Mouse (Mus musculus) adipocyte (in vitro differentiated cells): ENCODE data around the gene Hoxd3.

Source experiments
- DNase-seq: peaks from one replicate; pipeline ENCODE4 v3.0.0-alpha.2; 2016; ENCODE audit warnings: low spot score

The Hoxd3 gene

DNA sequence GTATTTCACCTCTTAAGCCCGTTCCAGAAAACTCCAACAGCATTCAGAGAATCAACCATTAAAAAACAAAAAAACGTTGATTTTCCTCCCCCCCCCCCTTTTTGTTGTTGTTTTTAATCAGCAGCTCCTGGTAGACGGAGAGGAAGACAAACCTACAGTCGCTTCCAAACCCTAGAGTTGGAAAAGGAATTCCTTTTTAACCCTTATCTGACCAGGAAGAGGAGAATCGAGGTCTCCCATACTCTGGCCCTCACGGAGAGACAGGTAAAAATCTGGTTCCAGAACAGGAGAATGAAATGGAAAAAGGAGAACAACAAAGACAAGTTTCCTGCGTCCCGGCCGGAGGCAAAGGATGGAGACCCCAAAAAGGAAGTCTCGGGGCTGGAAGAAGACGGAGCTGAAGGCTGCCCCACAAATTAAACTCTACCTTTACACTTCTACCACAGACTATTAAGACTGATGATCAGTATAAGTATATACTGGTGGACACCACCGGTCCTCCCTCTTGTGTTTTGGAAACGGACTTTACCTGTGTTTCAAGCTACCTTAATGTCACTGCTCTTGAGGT lies 5.2 kb upstream of the Hoxd3 start:
- peak; percentile 36 for DNase-seq

DNA sequence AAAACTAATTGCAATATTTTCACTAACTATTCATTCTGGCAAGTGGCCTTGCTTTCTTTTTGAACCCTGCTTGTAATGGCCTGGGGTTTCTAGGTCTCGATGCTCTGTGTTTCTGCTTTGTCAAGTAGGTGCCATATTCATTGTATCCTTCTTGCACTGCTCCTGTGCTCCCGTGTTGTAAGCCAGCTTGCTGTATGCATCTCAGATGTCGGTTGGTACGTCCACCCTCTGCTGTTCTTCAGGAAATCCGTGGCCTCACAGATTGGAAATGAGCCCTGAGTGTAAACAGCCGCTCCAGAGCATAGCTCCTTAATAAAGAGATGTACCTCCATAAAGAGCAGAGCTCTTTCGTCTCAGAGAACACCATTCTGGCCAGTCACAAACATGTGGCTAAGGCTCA lies 4.1 kb upstream of the Hoxd3 start:
- peak; percentile 43 for DNase-seq

DNA sequence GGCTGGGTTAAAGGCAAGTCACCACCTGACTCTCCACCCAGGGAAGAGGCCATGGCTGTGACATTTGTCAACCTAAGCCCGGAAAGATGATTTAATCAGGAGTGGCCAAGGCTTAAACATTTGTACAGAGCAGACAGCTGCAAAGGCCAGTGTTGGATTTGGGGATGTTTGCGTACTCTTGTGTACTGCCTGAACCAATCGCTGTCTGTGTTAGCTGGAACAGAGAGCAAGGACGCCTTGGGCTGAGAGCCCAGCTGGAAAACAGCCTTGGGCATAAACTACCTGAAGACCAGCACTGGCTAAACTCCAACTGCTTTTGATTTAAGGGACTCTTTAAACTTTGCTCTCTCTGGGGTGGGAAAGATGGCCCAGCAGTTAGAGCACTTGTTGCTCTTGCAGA lies 3.1 kb upstream of the Hoxd3 start:
- DNase-seq = peak; percentile 89

DNA sequence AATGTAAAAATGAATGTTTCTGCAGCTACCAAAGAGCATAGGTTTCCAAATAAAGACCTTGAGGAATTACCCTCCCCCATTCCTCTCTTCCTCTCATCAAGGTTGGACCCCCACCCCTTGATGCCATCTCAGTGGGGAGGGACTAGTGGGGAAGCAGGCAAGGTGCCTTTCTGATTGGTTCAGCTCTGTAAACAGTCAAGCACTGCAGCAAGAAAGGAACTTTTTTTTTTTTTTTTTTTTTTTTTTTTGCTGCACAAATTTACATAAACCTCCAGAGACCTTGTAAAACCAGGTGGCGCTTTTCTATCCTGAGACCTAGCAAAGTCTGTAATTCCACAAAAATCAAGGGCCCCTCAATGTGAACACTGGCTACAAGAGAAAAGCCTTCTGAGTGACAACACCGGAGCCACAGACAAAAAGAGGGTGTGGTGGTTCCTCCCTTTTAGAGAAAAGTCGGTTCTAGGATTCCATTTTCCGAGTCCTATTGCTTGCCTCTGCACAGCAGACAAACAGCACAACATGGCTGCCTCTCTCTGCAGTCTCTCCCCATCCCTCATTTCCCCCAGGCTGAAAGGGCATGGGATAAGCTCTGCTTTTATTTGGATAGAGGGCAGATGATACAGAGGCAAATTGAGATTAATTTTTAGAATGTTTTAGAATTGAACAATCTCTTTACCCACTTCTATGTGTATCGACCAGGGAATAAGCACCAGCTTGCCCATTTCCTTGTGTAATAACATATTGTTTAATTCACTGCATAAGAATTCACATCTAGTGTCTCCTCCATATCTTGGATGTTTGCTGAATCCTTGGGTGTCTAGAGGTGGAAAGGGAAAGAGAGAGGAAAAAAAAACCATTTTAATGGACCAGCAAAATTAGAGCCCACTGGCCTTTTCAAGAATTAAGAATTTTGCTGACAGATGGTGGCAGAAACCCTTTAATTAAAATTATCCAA lies 2.0 kb upstream of the Hoxd3 start:
- peak; percentile 53 for DNase-seq

DNA sequence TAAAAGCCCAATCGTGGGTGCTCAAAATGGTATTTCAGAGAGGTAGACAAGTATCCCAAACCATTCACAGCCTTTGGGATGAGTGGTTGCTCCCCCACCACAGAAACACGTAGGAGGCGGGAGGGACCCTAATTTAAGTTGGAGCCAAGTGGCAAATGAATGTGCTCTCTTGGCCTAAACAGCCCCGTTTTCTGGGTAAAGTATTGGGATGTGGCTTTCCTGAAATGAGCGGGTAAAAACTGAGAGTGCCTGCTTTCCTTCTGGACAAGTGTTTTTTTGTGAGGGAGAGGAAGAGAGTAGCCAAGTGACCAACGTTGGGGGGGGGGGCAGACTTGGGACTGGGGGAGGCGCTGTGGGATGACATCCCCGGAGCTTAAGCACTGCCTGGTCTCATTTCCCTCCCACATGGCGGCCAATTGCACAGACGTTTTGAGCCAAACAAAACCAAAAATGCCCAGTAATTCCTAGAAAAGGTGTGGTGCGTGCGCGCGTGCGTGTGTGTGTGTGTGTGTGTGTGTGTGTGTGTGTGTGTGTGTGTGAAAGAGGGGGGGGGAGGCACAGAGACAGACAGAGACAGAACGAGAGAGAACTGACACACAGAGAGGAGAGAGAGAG lies 691 bp upstream of the Hoxd3 start:
- DNase-seq = peak; percentile 83

DNA sequence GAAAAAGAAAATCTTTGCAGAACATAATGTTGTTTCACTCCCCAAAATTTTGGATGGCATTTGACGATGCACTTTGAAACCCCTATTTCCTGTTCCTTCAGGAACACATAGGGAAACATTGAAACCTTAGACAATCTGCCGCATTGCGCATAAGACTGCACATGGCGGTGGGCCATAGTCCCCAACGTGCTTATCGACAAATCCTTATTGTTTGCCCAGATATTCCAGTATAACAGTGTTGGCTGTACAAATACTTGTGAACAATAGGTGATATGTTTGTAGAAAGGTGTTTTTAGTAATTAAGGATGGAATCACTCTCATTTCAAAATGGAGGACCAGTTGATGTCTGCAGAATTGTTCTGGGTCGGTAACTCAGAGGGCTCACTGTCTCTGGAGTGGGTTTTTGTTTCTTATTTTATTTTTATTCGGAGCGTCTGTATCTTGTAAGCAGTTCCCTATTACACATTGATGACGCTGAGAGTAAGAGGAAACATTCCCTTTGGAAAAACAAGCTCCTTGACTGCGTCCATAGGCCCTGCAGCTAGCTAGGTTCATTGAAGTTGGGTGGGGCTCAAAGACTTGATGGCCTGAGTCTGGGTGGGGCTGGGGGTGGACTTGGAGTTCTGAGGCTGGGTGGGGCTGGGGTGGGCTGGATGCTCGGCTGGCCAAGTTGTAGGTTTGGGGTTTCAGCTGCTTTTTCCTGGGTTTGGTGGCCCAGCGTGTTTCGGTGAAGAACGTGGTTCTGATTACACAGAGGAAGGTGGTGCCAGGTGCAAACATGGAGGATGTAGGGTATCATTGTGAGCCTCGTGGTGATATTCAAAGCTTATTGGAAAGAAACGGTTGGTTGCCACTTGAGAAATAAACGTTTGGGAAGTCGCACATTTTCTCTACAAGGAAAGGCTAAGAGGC lies 1.8 kb downstream of the Hoxd3 start:
- DNase-seq = peak; percentile 51

DNA sequence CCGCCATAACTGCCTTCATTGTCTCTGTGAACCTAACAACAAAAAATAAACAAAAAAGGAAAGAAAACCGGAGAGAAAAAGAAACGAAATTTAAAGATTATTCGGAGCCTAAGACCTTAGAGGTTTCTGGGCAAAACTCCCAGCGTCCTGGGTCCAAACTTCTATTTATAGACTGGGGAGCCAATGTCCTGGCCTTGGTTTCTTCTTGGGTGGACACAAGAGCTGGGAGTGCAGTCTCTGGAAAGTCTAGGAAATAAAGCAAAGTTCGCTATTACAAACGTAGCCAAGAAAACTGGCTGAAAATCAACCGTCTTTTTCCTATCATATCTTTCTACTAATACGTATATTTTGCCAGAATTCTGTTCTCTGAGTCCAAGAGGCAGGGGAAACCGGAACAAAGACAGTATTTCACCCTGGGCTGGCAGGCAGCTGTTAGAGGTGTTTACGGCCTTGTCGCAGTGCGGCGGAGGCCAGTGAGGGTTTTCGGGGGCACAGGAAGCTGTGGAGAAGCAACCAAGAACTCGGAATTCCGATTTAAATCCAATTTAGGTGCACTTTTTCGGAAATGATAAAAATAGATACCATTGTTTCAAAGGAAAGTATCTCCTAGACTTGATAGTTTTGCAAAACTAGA lies 2.5 kb downstream of the Hoxd3 start:
- peak; percentile 93 for DNase-seq

DNA sequence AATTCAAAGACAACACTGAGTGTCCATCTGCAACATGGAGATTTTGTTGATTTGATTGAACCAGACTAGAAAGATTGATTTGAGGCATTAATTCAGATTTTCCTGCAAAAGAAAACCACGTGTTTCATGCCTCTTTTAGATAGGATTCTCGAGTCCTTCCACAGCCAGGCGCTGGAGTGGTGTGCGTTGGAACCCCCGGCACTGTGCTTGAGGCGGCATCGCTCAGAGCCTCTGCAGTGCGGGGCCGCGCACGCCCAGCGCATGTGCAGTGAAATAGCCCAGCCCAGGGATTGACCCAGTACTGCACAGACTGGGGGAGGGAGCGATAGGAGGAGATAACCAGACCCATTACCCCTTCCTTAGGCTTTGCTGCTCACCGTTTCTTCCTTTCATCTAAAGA lies 3.2 kb downstream of the Hoxd3 start:
- peak; percentile 60 for DNase-seq

DNA sequence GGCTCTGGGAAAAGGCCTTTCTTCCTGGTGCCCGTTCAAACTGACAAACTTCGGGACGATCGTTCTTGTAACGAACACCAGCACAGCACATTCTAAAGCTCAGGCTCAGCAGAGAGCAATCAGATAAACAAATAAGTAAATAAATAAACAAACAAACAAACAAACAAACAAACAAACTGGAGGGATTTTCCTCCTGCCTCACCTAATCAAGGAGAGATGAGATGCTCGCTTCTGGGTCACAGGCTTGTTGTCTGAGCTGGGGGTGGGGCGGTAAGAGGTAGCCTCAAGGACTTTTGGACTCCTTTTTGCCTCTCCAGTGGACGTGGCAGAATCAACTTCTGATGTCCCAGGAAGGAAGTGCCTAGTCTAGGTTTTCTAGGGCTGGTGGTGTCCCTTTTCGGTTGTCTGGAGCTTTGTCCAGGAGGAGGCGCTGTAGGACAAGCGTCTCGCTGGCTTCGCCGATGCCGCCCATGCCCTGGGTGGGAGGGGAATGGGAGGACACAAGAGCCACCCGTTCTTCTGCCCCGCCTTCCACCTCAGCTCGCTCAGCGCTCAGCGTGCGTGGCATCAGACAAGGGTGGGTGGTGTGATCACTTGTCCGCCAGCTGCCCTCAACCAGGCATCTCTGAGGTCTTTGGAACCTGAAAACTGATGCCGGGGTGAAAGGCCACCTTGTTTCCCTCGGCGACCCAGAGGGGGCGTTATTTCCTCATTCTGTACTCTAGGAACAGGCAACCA lies 3.9 kb downstream of the Hoxd3 start:
- peak; percentile 98 for DNase-seq

DNA sequence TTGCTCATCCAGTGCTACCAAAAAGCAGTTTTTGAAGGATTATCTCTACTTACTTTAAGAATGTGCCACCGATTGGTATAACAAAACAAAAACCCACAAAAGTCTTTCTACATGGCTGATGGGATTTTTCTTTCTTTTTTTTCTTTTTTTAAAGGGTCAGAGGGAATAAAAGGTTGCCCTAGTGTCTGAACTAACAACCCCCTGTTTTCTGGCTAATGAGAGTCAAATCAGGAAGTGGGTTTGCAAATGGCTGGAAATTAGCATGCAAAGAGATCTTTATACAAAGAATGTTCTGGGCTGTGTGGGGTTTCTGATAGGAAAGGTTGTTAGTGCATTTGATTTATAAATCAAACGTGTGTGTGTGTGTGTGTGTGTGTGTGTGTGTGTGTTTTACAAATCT lies 8.7 kb downstream of the Hoxd3 start:
- no peak for DNase-seq

DNA sequence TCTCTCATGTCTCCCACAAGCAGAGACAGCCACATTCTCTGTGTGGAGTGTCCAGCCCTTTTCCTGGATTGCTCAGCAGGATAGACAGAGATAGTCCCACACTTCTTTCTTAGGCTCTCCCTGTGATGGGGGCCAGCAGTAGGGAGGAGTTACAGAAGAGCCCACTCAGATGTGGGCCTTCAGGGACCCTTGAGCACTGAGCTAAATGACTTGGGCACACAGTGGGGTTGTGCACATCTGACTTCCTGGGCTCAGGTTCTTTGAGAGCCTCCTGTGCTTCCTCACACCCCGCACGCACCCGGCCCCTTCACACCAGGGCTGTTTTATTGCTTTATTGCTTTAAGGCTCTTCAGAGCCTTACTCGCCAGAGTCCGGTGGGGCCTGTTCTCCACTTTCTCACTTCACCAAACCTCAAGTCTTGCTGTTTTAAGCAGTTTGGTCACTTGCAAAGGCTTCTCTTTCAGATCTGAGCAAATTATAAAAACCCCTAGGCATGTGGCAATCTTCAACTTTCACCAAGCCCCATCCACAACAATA lies 9.3 kb downstream of the Hoxd3 start:
- DNase-seq = no peak

DNA sequence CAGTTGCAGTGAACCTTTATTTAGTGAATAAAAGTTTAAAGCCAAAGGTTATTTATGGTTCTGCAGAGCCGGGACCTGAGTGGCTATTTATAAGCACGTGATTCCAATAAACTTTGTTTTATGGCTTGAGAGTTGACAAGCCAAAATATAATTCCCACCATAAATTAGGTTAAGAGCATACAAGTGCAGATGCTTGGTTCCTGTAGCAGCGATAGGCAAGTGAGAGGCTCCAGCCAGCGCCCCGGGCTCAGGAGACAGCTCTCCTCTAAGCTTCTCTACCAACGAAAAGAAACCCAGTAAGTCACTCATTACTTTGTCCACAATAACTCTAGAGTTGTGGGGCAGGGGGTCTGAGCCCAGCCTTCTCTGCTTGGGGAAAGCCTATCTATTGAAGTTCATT lies 10.2 kb downstream of the Hoxd3 start:
- DNase-seq = no peak

DNA sequence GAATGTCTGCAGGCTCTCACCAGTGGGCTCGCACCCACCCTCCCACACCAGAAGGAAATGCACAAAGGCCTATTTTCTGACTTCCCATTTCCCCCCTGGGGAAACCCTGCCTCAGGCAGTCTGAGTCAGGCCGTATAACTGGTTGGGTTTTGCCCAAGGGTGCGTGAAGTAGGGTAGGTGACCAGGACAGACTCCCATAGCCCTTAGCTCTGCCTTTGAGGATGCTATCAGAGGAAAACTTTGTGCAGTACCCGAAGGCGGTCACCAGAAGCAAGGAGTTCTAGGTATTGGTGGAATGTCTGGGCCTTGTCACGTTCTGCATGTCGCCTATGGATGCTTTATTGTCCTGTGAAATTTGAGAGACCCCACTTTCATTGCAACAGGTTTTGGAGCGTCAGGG lies 11.2 kb downstream of the Hoxd3 start:
- no peak for DNase-seq

DNA sequence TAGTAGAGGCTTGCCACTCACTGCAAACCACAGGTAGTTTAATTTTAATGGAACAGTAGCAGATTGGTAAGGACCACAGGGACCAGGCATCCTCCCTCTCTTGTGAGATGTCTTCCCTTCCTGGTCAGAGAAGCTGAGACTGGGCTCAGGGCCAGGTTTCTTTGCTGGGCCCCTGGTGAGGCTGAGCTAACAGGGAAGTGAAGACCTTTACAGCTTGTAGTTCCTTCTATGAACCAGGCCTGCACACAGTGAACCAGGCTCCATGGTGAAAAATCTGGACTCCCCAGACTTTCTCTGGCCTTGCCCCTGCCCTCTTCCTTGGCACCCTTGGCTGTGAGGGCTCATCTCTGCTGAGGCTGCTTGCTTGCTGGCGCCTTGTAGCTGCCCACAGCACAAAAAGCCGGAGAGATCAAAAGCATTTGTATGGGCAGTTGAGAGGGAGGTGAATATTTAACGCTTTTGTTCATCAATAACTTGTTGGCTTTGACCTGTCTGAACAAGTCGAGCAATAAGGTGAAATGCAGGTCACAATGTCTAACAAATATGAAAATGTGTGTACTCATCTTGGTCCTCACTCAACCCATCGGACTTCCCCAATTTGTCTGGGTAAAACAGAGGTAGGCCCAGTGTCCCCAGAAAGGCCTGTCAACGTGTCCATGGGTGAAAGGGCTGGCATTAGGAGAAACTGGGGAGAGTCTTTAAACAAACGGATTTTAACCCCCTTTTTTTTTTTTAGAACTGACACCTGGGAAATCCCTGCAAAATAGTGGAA lies 12.7 kb downstream of the Hoxd3 start:
- no peak for DNase-seq

DNA sequence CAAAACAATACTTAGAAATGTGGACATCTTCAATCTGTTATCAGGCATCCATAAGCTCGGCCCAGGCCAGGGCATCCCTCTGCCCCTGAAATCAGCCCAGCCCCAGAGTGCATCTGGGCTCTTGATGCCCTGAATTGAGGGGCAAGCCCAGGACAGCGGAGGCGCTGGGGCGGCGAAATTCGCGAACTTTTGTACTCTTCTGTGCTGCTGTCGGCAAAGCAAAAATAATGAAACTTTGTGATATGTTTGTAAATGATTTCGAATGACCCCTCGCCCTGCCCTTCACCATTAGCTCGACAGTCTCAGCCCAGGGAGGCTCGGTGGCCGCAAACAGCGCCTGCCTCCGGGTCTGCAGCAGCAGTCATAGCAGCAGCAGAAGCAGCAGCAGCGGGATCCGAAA lies 13.4 kb downstream of the Hoxd3 start:
- DNase-seq = no peak

DNA sequence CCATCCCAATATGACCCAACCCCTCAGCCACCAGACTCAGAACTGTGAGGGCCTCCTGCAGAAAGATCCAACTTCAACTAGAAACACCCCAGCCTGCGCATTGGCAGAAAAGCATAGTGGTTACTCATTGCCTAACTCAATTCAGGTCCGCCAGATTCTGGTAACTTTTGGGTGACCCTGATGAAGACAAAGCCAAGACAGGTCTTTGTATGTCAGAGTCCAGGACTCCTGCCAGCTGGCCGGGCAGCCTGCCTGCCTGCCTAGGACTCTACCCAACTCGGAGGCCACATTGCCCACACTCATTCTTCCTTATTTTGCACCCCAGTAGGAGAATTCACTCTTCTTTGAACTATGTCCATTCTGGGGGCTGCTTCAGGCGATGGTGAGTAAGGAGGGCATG lies 14.8 kb downstream of the Hoxd3 start, which contains the start of gene Gm28230:
Gene Gm28230 (plus strand): TSS at position 178 of the 400 bp plus-strand sequence.
- DNase-seq = peak; percentile 82

DNA sequence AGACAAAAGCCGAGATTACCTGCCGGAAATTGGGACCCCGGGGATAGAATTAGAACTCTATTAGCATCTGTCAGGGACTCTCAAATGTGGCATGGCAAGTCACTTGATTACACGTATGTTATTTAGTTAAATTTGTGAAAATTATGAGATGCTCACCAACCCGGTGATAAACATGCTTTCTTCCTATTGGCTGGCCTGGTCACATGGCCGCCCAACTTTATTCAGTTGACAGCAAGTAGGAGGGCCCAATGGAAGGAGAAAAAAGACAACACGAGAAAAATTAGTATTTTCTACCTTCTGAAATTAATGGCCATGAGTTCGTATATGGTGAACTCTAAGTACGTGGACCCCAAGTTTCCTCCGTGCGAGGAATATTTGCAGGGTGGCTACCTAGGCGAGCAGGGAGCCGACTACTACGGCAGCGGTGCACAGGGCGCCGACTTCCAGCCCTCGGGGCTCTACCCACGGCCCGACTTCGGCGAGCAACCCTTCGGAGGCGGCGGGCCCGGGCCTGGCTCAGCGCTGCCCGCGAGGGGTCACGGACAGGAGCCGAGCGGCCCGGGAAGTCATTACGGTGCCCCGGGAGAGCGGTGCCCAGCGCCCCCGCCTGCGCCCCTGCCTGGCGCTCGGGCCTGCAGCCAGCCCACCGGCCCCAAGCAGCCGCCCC lies 15.4 kb downstream of the Hoxd3 start:
- no peak for DNase-seq

DNA sequence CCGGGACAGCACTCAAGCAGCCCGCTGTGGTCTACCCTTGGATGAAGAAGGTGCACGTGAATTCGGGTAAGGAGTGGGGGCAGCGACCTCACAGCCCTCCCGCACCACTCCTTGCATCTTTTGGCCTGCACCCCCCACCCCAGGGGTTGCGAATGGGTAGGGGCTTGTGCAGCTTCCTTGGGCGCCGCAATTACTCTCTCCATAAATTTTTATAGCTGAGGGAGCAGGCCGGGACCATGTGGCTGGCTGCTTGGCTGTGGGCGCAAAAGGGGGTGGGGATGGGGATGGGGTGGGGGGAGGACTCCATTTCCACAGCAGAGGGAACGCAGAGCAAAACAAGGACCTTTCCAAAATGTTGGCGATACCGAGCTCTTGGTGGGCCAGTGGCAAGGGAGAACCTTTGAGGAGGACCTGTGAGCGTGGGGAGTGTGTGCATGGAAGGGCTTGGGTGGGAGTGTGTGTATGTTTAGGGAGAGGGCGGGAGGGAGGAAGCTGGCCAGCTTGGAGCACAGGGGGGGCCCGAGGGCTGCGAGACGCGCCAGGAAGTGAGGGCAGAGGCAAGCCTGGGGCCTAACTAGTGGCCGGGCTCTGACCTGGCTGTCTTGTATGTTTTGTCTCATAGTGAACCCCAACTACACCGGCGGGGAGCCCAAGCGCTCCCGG lies 16.0 kb downstream of the Hoxd3 start:
- DNase-seq = no peak

DNA sequence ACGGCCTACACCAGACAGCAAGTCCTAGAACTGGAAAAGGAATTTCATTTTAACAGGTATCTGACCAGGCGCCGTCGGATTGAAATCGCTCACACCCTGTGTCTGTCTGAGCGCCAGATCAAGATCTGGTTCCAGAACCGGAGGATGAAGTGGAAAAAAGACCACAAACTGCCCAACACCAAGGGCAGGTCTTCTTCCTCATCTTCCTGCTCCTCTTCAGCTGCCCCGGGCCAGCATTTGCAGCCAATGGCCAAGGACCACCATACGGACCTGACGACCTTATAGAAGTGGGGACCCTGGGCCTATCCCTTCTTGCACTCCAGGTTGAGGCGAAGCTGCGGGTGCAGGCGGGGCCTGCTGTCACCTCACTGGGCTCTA lies 16.6 kb downstream of the Hoxd3 start:
- DNase-seq = no peak
